26 mouse cellular contexts compared by ENCODE assay signal in genomic region chr4:10692860-10693259, GRCm38 (mm10).
DNase-seq lines count a peak whose midpoint lies in the region; ATAC-seq and TF ChIP-seq lines count a peak whose summit lies in the region.
"Had no signal": no experiment of that assay in that cellular context is flagged by ENCODE, and none has a peak within 500 bp of the region (broad histone marks: within the 10 kb centered on the region; RNA-seq: fewer than 3 reads in every experiment).

No protein-coding gene starts in this region.

- no peak overlapping the region for H3K9ac ChIP-seq in lung, postnatal 0 days (replicated peaks; ENCODE audit: low read depth)
- no peak overlapping the region for H3K9ac ChIP-seq in liver, embryonic 15.5 days
- H3K9ac ChIP-seq in stomach, postnatal 0 days (ENCODE audit: low read length), result no peak overlapping the region
- H3K9ac ChIP-seq: embryonic facial prominence, embryonic 12.5 days; heart, embryonic 15.5 days; hindbrain, embryonic 14.5 days; kidney, embryonic 15.5 days; midbrain, embryonic 15.5 days; neural tube, embryonic 13.5 days had no signal

- no peaks in the 10 kb centered on the region for H3K36me3 ChIP-seq in lung, postnatal 0 days (ENCODE audit: insufficient read depth, low read length)
- H3K36me3 ChIP-seq in liver, embryonic 15.5 days (replicated peaks), result no peaks in the 10 kb centered on the region
- no peaks in the 10 kb centered on the region for H3K36me3 ChIP-seq in stomach, postnatal 0 days (ENCODE audit: control insufficient read depth, insufficient read depth, low read length)
- H3K36me3 ChIP-seq: embryonic facial prominence, embryonic 12.5 days; heart, embryonic 15.5 days; kidney, embryonic 15.5 days; midbrain, embryonic 15.5 days; neural tube, embryonic 13.5 days had no signal

- H3K27me3 ChIP-seq in lung, postnatal 0 days (replicated peaks; ENCODE audit: insufficient read depth, low read length), result no peaks in the 10 kb centered on the region
- H3K27me3 ChIP-seq in liver, embryonic 15.5 days, result peaks cover 5% of the 10 kb centered on the region; the same call in 1 of the 2 replicates
- no peaks in the 10 kb centered on the region for H3K27me3 ChIP-seq in stomach, postnatal 0 days (ENCODE audit: control insufficient read depth, insufficient read depth, low read length)
- H3K27me3 ChIP-seq: embryonic facial prominence, embryonic 12.5 days; heart, embryonic 15.5 days; kidney, embryonic 15.5 days; midbrain, embryonic 15.5 days; neural tube, embryonic 13.5 days had no signal

- no peaks in the 10 kb centered on the region for H3K4me1 ChIP-seq in lung, postnatal 0 days (ENCODE audit: insufficient read depth, low read depth, low read length)
- H3K4me1 ChIP-seq in liver, embryonic 15.5 days (replicated peaks), result no peaks in the 10 kb centered on the region
- no peaks in the 10 kb centered on the region for H3K4me1 ChIP-seq in stomach, postnatal 0 days (replicated peaks; ENCODE audit: control insufficient read depth, insufficient read depth)
- H3K4me1 ChIP-seq: embryonic facial prominence, embryonic 12.5 days; kidney, embryonic 15.5 days; midbrain, embryonic 15.5 days; neural tube, embryonic 13.5 days had no signal

- 55% methylated on average over 2 of the region's 2 CpGs for WGBS in lung, postnatal 0 days
- 52% methylated on average over 2 of the region's 2 CpGs for WGBS in liver, embryonic 15.5 days (ENCODE audit: insufficient replicate concordance)
- WGBS in stomach, postnatal 0 days, result 65% methylated on average over 2 of the region's 2 CpGs

- intact Hi-C loops in heart, postnatal 36 days (cut with DNase I), result no loop called here

- ATAC-seq in lung, postnatal 0 days, result no peak
- ATAC-seq in liver, embryonic 15.5 days (ENCODE audit: insufficient read depth), result peak; percentile 68; the same call in 1 of the 2 replicates
- ATAC-seq in stomach, postnatal 0 days (ENCODE audit: low FRiP score, low TSS enrichment), result peak; percentile 93
- ATAC-seq: CD4-positive, CD25-positive, alpha-beta regulatory T cell, adult 4 months; inflammation-experienced regulatory T-cells, adult 6 months had no signal

- no peaks in the 10 kb centered on the region for H3K9me3 ChIP-seq in lung, postnatal 0 days (ENCODE audit: low read length)
- H3K9me3 ChIP-seq in liver, embryonic 15.5 days (replicated peaks), result no peaks in the 10 kb centered on the region
- H3K9me3 ChIP-seq in stomach, postnatal 0 days (ENCODE audit: control insufficient read depth, low read length), result no peaks in the 10 kb centered on the region
- H3K9me3 ChIP-seq: embryonic facial prominence, embryonic 12.5 days; heart, embryonic 15.5 days; kidney, embryonic 15.5 days; midbrain, embryonic 15.5 days; neural tube, embryonic 13.5 days had no signal

- DNase-seq in lung, postnatal 0 days (ENCODE audit: low spot score), result peak; percentile 13
- DNase-seq in lung, postnatal 25 days (ENCODE audit: low spot score), result no peak
- peak; percentile 17 for DNase-seq in liver
- peak; percentile 66 for DNase-seq in stomach, postnatal 0 days (ENCODE audit: low spot score)
- no peak for DNase-seq in right cerebral cortex, adult 18-20 months
- no peak for DNase-seq in heart, postnatal 36 days
- DNase-seq in thymus, postnatal 36 days, result no peak
- DNase-seq: adrenal gland, adult 8-10 months; cerebellum, adult 18-20 months; cerebellum, postnatal 14 days; gastrocnemius, adult 2 months; heart, postnatal 4 days; kidney, postnatal 36 days; lung, postnatal 36 days; thymus, adult 18-20 months; thymus, postnatal 4 days had no signal

- H3K27ac ChIP-seq in lung, postnatal 0 days (ENCODE audit: low read length), result no peak overlapping the region
- H3K27ac ChIP-seq in liver, embryonic 15.5 days (replicated peaks), result no peak overlapping the region
- no peak overlapping the region for H3K27ac ChIP-seq in stomach, postnatal 0 days (replicated peaks)
- H3K27ac ChIP-seq: embryonic facial prominence, embryonic 12.5 days; gastrocnemius, adult 2 months; heart, embryonic 15.5 days; kidney, embryonic 15.5 days; neural tube, embryonic 13.5 days had no signal

- no peak for TF ChIP-seq CTCF in lung, postnatal 0 days (IDR thresholded peaks at IDR 0.05)
- no peak for TF ChIP-seq CTCF in stomach, postnatal 0 days (IDR thresholded peaks at IDR 0.05; ENCODE audit: low read depth)

- H3K4me2 ChIP-seq in lung, postnatal 0 days (replicated peaks; ENCODE audit: low read depth, low read length), result no peak overlapping the region
- no peak overlapping the region for H3K4me2 ChIP-seq in liver, embryonic 15.5 days
- no peak overlapping the region for H3K4me2 ChIP-seq in stomach, postnatal 0 days (replicated peaks; ENCODE audit: low read depth)

- H3K4me3 ChIP-seq in lung, postnatal 0 days (ENCODE audit: low read depth, low read length), result no peak overlapping the region
- no peak overlapping the region for H3K4me3 ChIP-seq in liver, embryonic 15.5 days (replicated peaks)
- no peak overlapping the region for H3K4me3 ChIP-seq in stomach, postnatal 0 days (ENCODE audit: low read depth, low read length)
- H3K4me3 ChIP-seq: embryonic facial prominence, embryonic 12.5 days; gastrocnemius, adult 2 months; myocyte had no signal

- no peak for TF ChIP-seq EP300 in lung, postnatal 0 days (IDR thresholded peaks at IDR 0.05)
- TF ChIP-seq EP300 in stomach, postnatal 0 days (optimal IDR thresholded peaks at IDR 0.05), result no peak

Comparison
In these comparisons a context has a peak if more than half of its experiments do, and no peak if none do; other contexts are left out.
1. DNase-seq: peak in lung, postnatal 0 days (single experiment), liver (single experiment) and stomach, postnatal 0 days (single experiment); none in lung, postnatal 25 days (single experiment), right cerebral cortex, adult 18-20 months (single experiment), heart, postnatal 36 days (0 of 2) and thymus, postnatal 36 days (0 of 2).